Mouse (Mus musculus) C2C12 (cell line): ENCODE results near the gene Ntpcr. TPM values are rescaled to one million over a fixed set of nuclear protein-coding genes. Genes with fewer than 3 reads are reported as not detected.
A peak's percentile ranks its signal among the peaks of the same experiment; 100 is the strongest.

Experiments
- H3K27me3 ChIP-seq: one replicate; pipeline ENCODE4 v1.6.1; 2011; ENCODE audit not compliant: control insufficient read depth, insufficient read depth, insufficient read length
- H3K36me3 ChIP-seq: one replicate; pipeline ENCODE4 v1.6.1; 2011; ENCODE audit not compliant: control insufficient read depth, insufficient read depth
- H3K4me3 ChIP-seq: one replicate; pipeline ENCODE4 v1.5.1; 2011; ENCODE audit warnings: mild to moderate bottlenecking, control low read depth; ENCODE audit not compliant: poor library complexity, insufficient read depth, severe bottlenecking
- H3K79me2 ChIP-seq: one replicate; pipeline ENCODE4 v1.6.1; 2011; ENCODE audit not compliant: control insufficient read depth, insufficient read depth
- H3K79me3 ChIP-seq: one replicate; pipeline ENCODE4 v1.6.1; 2011; ENCODE audit warnings: low read depth, control low read depth
- H3ac ChIP-seq: one replicate; pipeline ENCODE3; 2011; ENCODE audit warnings: low read depth; ENCODE audit not compliant: control insufficient read depth, insufficient read length
- CEBPB ChIP-seq: IDR thresholded peaks from one replicate; pipeline ENCODE4 v1.6.1; 2011; ENCODE audit warnings: low read depth, mild to moderate bottlenecking, control low read depth, moderate library complexity
- CTCF ChIP-seq: IDR thresholded peaks from one replicate; pipeline ENCODE4 v1.5.1; 2011; ENCODE audit not compliant: control insufficient read depth, insufficient read depth, insufficient read length
- FOSL1 ChIP-seq: IDR thresholded peaks from one replicate; pipeline ENCODE4 v1.8.0; 2011; ENCODE audit warnings: mild to moderate bottlenecking, low read length; ENCODE audit not compliant: poor library complexity, insufficient read depth, severe bottlenecking
- MAX ChIP-seq: IDR thresholded peaks from one replicate; pipeline ENCODE4 v1.6.1; 2011; ENCODE audit warnings: mild to moderate bottlenecking, control low read depth
- MYOD1 ChIP-seq: IDR thresholded peaks from one replicate; pipeline ENCODE4 v1.6.1; 2011; ENCODE audit warnings: low read depth; ENCODE audit not compliant: control insufficient read depth, insufficient read length
- MYOG ChIP-seq: IDR thresholded peaks from one replicate; pipeline ENCODE4 v1.6.1; 2011; ENCODE audit not compliant: control insufficient read depth, insufficient read length; ENCODE audit errors: extremely low read depth
- USF1 ChIP-seq: IDR thresholded peaks from one replicate; pipeline ENCODE4 v1.6.1; 2011; ENCODE audit warnings: low read depth, mild to moderate bottlenecking, control low read depth, moderate library complexity
- polyA plus RNA-seq: library from polyadenylated mRNA; unstranded; fragments of >200 nt; fragmentation: generic; extraction: Trizol; gene quantifications from one replicate; pipeline ENCODE4 v1.2.1, GENCODE M21; 2012; ENCODE audit warnings: missing spikeins

Gene Ntpcr
- polyA plus RNA-seq, 1 experiment: 4.8 TPM

DNA sequence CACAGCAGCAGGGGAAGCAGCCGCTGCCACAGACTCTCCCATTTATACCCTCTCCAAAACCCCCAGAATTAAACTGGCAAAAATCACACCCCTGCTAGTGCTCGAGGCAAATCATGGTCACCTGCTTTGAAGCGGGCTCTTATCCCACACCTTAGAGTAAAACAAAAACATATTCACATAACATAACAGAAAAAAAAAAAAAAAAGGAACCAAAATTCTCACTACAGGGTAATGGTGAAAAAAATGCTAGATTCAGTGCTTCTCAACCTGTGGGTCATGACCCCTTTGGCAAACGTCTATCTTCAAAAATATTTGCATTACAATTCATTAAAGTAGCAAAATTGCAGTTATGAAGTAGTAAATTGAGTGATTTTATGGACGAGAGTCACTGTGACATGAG lies 2.8 kb upstream of the Ntpcr start:
- H3K36me3 ChIP-seq: no peaks in the 10 kb centered on the region
- peaks cover 13% of the 10 kb centered on the region for H3K27me3 ChIP-seq

DNA sequence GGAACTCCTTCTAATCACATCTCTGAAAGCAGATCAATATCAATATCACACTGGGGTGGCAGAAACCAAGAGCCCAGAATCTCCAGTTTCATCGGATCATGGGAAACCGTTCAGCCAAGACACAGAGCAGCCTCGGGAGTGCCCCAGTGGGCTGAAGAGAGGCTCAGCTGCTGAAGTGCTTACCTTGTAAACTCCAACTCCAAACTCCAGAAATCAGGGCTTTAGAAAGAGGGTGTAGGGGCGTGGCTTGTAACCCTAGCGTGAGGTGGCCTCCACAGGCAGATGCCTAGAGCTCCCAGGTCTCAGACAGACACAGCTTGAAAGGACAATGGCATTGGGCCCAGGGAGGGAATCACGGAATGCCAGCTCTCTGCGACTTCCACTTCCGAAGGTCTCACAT lies 2.0 kb upstream of the Ntpcr start:
- H3K36me3 ChIP-seq: no peaks in the 10 kb centered on the region
- H3K79me2 ChIP-seq: no peaks in the 10 kb centered on the region
- H3K4me3 ChIP-seq: no peak overlapping the region
- no peaks in the 10 kb centered on the region for H3K79me3 ChIP-seq
- no peak overlapping the region for H3ac ChIP-seq
- H3K27me3 ChIP-seq: peaks cover 13% of the 10 kb centered on the region
- no peak for TF ChIP-seq CTCF
- TF ChIP-seq CEBPB: no peak
- TF ChIP-seq USF1: no peak
- TF ChIP-seq FOSL1: no peak
- no peak for TF ChIP-seq MAX
- TF ChIP-seq MYOG: no peak
- TF ChIP-seq MYOD1: no peak

More for the DNA sequence above, 2.8 kb upstream of the Ntpcr start:
- Histone ChIP-seq H3K4me3 (no peak overlapping the region), H3K79me2 (no peaks in the 10 kb centered on the region), H3K79me3 (no peaks in the 10 kb centered on the region), H3ac (no peak overlapping the region)
- TF ChIP-seq CEBPB (no peak), FOSL1 (no peak), MYOD1 (no peak), MYOG (no peak), MAX (no peak), CTCF (no peak), USF1 (no peak)

DNA sequence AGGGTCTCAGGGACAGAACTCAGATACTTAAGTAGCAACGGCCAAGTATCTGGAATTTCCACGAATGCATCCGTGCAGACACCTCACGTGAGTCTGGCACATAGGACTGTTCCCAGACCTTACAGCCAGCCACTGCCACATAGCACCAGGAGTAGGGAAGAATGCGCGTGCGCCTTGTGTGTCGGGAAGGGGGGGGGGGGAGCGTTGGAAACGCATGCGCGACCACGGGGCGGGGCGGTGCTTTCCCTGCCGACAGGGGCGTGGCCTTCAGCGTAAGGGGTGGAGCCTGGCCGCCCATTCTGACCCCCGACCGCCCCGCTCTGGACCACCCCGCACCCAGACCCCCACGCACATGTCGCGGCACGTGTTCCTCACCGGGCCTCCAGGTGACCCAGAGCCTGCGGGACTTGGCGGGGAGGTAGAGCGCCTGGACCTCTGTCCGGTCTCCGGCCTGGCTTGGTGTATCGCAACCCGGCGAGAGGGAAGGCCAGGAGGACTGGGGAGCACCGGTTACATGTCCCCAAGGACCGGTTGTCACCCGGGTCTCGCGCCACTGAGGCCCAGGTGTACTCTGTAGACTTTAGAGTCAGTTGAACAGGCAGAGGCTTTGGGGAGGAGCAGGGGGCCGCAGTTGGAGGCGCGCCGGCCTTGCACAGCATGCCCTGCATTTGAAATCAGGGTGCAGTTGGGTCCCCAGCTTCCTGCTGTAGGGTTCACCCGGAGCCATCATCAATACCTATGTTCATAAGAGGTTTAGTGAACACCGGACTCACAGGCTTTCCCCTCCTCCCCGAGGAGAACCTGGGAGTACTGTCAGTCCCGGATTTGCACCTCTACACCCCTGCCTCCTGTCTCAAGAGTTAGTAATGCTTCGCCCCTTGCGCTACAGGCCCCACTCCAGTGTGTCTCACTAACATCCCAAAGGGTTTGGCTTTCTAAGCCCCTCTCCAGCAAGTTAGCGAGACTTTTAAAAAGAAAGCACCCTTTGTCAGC lies 4.5 kb downstream of the Ntpcr start:
- Histone ChIP-seq H3K4me3 (peak overlapping the region; percentile 14), H3K27me3 (peaks cover 13% of the 10 kb centered on the region), H3K36me3 (no peaks in the 10 kb centered on the region), H3K79me3 (no peaks in the 10 kb centered on the region), H3ac (no peak overlapping the region), H3K79me2 (no peaks in the 10 kb centered on the region)
- no peak for TF ChIP-seq CTCF
- no peak for TF ChIP-seq USF1
- TF ChIP-seq MYOG: no peak
- TF ChIP-seq MAX: no peak
- no peak for TF ChIP-seq MYOD1
- TF ChIP-seq FOSL1: no peak
- no peak for TF ChIP-seq CEBPB

DNA sequence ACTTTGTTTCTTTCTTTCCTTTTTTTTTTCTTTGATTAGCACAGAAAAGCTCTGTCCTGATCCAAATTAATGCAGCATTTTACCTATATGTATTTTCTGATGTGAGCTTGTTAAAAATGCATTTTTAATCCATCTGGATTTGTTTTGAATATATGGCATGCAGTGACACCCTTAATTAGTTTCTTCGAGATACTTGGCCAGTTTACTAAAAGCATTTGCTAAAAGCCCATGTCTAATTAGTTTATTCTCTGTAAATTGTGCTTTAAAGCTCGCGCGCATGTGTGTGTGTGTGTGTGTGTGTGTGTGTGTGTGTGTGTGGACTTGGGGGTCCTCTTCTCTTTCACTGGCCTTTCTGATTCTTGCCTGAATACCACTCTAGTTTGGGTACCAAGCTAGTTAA lies 9.2 kb downstream of the Ntpcr start:
- Histone ChIP-seq H3K79me2 (no peaks in the 10 kb centered on the region), H3ac (no peak overlapping the region), H3K79me3 (no peaks in the 10 kb centered on the region), H3K36me3 (no peaks in the 10 kb centered on the region), H3K4me3 (no peak overlapping the region), H3K27me3 (no peaks in the 10 kb centered on the region)
- TF ChIP-seq USF1 (no peak), MAX (no peak), MYOD1 (no peak), FOSL1 (no peak), MYOG (no peak), CTCF (no peak), CEBPB (no peak)

DNA sequence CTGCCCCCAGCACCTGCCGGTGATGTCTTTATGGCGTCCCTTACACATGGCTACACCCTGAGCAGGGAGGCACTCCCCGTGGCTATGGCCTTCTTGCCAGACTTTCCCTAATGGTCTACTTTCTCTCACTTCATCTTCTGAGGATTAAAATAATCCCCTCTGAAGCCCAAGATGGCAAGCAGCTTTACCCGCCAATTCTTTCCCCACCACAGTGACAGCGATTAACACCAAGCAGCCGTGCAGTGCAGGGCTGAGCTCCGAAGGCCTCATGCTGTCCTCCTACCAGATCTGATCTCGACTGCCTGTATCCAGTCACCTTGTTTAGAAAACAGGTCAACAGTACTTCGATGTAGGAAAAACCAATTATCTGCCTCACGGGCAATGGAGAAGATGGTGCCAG lies 10.9 kb downstream of the Ntpcr start:
- TF ChIP-seq CTCF: no peak
- TF ChIP-seq MAX: no peak
- TF ChIP-seq MYOD1: no peak
- TF ChIP-seq CEBPB: no peak
- no peak for TF ChIP-seq MYOG
- TF ChIP-seq USF1: no peak
- no peak for TF ChIP-seq FOSL1
- Histone ChIP-seq H3K79me2 (no peaks in the 10 kb centered on the region), H3ac (no peak overlapping the region), H3K79me3 (no peaks in the 10 kb centered on the region), H3K27me3 (no peaks in the 10 kb centered on the region), H3K36me3 (no peaks in the 10 kb centered on the region), H3K4me3 (no peak overlapping the region)

DNA sequence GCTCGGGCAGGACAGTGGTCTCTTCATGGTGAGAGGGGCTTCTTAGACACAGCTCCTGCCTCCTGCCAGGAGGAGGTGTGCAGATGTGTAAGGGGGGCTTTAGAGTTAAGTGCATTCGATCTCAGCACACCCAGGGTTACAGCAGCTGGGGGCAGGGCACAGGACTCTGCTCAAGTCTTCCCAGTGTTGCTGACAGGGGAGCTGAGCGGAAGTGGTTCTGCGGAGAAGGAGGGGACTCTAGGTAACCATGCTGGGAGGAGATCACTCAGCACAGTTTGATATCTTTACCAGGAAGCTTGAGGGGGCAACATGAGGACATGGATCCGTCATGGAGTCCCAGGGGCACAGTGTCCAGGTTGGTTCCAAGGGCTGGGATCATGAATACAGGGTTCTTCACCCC lies 11.6 kb downstream of the Ntpcr start:
- TF ChIP-seq MYOG (no peak), USF1 (no peak), CTCF (no peak), MYOD1 (no peak), FOSL1 (no peak), CEBPB (no peak), MAX (no peak)
- Histone ChIP-seq H3K4me3 (no peak overlapping the region), H3K36me3 (no peaks in the 10 kb centered on the region)

More for the DNA sequence above, 11.6 kb downstream of the Ntpcr start:
- no peaks in the 10 kb centered on the region for H3K27me3 ChIP-seq
- H3K79me2 ChIP-seq: no peaks in the 10 kb centered on the region
- no peaks in the 10 kb centered on the region for H3K79me3 ChIP-seq
- H3ac ChIP-seq: no peak overlapping the region
